Mouse (Mus musculus): ENCODE data around the gene Garem2. TPM values are rescaled to one million over a fixed set of nuclear protein-coding genes. Genes with fewer than 3 reads are reported as not detected.
A peak's percentile ranks its signal among the peaks of the same experiment; 100 is the strongest.

Garem2 gene
- total RNA-seq, 1 experiment from 2014 or later = not detected

DNA sequence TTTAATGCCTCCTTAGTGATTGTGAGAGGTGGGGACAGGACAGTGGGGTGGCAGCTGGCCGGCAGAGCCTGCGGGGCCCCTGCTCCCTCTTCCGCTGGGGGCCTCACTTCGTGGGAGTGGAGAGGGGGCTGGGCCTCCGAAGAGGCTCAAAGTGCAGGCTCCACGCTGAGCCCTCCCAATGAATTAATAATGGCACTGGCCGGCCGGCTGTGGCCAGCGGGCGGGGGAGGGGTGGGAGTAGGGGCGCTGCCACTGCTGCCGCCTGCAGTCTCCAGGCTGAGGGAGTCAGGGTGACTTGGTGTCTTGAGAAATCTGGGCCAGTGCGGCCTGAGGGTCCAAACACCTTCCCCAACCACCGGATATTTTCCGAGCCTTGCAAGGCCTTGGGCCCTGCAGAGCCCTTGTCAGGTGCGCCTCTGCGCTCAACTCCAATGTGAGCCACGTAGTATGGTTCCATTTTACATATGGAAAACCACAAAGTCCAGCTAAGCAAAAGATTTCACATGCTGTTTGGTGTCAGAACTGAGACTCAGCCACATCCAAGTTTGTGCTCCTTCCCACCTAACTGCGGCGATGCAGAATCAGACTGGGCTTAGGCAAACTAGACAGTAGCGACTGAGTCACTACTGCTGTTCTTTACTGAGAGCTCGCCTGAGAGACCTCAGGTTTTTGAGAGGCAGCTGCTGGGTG lies 5.6 kb downstream of the Garem2 start:
- ATAC-seq (ENCODE audit: extremely low read depth, insufficient number of reproducible peaks, low FRiP score, poor library complexity, severe bottlenecking) = no peak

DNA sequence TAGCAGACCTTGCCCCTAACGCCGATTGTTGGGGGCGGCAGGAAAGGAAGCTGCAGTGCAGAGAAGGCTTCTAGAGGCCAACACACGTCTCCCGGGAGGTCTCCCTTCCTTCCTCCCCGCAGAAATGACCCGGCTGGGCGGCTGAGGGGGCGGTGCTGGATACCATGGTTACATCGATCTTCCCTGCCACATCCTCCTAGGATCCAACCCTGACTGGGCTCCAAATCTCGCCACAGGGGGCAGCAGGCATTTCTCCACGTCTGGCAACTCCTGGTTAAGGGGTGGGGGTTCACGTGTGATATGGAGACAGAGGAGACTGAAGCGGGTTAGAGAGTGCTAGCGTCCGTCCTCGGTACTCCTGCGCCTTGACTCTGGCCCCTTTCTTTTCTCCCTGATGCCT lies 6.2 kb downstream of the Garem2 start:
- ATAC-seq (ENCODE audit: extremely low read depth, insufficient number of reproducible peaks, low FRiP score, poor library complexity, severe bottlenecking) = no peak

DNA sequence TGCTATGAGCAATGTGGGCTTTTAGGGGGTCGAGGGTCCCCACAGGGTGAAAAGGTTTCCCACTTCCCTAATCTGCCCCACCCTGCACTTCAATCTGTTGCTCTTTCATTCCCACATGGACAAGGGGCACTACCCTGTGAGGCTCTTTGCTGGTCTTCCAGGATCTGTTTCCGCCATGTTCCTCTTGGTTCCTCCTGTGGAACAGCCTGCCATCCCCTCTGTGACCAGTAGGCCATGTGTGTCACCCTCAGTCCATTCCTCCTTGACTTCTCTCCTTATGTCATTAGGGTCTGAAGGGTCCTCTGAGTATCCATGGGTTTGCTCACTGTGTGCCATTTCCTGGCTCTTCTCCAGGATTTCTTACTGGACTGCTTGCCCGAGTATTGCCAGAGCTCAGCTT lies 6.8 kb downstream of the Garem2 start:
- no peak for ATAC-seq (ENCODE audit: extremely low read depth, insufficient number of reproducible peaks, low FRiP score, poor library complexity, severe bottlenecking)

DNA sequence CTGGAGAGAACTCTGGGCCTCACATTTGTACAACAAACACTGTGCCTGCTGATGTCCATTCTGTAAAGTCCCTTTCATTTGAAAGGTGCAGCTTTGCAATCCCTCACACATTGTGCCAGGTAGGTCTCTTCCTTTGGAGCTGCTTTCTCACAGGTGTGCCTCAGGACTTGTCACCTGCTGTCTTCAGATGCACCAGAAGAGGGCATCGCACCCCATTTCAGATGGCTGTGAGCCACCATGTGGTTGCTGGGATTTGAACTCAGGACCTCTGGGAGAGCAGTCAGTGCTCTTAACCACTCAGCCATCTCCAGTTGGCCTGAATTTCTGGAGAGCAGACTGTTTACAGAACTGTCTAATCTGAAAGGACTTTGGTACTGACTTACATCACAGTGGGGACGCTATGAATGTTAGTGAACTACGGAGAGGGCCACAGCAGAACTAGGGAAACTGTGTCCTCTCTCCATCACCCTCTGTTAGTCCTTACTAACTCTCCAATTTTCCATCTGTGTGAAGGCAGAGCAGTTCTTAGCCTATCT lies 7.6 kb downstream of the Garem2 start:
- no peak for ATAC-seq (ENCODE audit: extremely low read depth, insufficient number of reproducible peaks, low FRiP score, poor library complexity, severe bottlenecking)

DNA sequence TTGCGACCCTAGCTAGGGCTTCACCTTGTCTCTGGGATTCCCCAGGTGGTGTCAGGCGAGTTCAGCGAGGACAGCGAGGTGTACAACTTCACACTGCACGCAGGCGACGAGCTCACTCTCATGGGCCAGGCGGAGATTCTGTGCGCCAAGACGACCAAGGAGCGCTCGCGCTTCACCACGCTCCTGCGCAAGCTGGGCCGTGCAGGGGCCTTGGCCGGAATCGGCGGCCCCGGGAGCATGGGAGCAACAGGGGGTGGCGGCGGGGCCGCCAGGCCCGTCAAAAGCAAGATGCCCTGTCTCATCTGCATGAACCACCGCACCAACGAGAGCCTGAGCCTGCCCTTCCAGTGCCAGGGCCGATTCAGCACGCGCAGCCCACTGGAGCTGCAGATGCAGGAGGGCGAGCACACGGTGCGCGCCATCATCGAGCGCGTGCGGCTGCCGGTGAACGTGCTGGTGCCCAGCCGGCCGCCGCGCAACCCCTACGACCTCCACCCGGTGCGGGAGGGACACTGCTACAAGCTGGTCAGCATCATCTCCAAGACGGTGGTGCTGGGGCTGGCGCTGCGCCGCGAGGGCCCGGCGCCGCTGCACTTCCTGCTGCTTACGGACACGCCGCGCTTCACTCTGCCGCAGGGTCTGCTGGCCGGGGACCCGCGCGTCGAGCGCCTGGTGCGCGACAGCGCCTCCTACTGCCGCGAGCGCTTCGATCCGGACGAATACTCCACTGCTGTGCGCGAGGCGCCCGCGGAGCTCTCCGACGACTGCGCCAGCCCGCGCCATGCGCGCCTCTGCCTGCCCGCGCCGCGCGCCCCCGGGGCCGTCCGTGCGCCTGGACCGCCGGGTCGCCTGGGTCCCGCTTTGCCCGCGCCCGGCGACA lies 9.2 kb downstream of the Garem2 start:
- ATAC-seq (ENCODE audit: extremely low read depth, insufficient number of reproducible peaks, low FRiP score, poor library complexity, severe bottlenecking) = no peak

DNA sequence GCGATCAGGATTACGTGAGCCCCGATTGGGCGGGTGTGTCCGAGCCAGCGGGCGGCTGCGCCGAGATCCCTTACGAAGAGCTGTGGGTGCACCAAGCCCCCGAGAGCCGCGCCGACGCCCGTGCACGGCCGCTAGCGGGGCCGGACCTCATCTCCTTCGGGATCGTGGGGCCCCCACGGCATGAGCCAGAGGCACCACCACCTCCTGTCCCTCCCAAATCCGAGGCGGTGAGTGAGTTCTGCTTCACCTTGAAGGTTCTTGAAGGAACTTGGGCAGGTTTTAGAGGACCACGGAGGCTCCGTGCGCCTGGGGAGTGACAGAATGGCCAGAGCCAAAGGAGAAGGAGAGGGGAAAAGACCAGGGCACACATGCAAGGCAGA lies 9.8 kb downstream of the Garem2 start:
- no peak for ATAC-seq (ENCODE audit: extremely low read depth, insufficient number of reproducible peaks, low FRiP score, poor library complexity, severe bottlenecking)

DNA sequence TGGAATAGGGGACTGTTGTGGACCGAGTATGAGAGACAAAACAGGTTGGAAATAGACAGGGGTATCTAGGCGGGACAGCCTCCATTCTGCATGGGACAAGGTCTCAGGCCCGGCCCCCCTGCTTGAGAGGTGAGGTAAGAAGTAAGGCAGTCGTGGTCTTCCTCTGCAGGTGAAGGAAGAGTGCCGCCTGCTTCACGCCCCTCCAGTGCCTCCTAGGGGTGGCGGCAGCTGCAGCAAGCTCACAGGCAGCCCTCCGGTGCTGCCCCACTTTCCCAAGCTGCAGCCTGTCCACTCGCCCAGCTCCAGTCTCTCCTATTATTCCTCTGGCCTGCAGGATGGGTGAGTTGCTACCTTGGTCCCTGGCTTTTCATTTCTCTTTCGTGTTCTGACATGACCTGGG lies 10.8 kb downstream of the Garem2 start:
- ATAC-seq (ENCODE audit: extremely low read depth, insufficient number of reproducible peaks, low FRiP score, poor library complexity, severe bottlenecking) = no peak

DNA sequence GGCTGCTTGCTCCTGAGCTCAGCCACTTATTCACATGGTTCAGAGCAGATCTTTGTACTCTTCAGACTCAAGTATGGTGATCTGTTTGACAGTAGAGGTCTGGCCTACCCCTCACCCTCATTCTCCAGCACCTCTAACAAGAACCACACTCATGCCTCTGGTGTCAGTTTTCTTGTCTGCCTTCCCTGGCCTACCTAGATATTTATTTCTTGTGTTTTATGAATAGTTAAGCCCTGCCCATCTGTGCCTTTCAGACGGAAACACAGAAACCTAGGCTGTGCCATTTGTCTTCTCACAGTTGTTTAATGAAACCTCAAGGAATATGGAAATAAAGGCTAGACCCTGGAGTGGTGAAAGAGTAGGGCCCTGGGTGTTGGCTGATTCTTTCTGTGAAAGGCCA lies 13.1 kb downstream of the Garem2 start:
- ATAC-seq (ENCODE audit: extremely low read depth, insufficient number of reproducible peaks, low FRiP score, poor library complexity, severe bottlenecking) = no peak

DNA sequence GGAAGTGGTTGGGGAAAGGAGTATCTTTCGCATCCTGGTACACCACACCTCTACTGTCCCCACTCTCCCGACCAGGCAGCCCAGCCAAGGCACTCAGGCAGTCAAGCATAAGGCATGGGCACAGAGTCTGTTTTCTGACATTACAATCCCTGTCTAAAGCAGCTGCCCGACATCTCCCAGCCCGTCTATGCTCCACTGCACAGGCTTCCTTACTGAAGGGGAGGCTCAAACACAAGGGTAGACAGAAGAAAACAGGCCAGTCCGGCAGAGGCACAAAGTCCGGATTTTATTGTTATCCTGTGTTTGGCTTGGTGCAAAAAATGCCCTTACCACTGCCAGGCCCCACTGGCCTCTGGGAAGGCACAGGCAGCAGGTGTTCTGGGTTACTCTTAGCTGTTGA lies 14.2 kb downstream of the Garem2 start:
- ATAC-seq (ENCODE audit: extremely low read depth, insufficient number of reproducible peaks, low FRiP score, poor library complexity, severe bottlenecking) = no peak

DNA sequence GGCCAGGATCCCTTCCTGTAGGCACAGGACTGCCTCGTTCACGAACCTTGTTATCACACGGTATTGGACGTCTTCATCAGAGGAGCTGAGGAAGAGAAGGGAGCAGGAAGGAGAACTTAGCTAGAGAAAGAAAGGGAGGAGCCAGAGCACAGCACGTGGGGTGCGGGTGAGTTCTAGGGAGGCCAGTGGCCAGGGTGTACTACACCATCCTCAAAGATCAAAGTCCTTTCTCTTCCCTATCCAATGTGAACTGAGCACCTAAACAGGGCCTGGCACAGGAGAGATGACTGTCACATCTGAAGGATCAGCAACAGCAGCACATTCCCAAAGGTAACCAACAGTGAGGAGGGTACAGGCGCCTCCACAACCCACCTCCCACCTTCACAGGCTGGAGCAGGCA lies 15.1 kb downstream of the Garem2 start:
- ATAC-seq (ENCODE audit: extremely low read depth, insufficient number of reproducible peaks, low FRiP score, poor library complexity, severe bottlenecking) = no peak

DNA sequence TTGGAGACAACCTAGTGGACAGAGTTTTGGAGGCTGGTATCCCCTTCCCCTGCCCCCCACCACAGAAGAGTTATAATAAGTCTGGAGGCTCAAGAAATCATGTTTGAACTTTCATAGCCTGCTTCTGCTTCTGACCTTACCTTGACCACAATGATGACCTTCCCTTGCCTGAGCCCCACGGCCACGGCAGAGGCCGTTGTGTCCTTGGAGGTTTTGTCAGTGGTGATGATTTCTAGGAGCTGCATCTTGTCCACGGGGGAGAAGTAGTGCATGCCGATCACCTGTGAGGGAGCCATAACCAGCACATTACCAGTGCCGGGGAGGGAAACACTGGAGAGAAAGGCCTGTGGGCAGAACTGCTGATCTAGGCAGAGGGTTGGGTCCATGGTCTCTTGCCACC lies 17.5 kb downstream of the Garem2 start:
- no peak for ATAC-seq (ENCODE audit: extremely low read depth, insufficient number of reproducible peaks, low FRiP score, poor library complexity, severe bottlenecking)

DNA sequence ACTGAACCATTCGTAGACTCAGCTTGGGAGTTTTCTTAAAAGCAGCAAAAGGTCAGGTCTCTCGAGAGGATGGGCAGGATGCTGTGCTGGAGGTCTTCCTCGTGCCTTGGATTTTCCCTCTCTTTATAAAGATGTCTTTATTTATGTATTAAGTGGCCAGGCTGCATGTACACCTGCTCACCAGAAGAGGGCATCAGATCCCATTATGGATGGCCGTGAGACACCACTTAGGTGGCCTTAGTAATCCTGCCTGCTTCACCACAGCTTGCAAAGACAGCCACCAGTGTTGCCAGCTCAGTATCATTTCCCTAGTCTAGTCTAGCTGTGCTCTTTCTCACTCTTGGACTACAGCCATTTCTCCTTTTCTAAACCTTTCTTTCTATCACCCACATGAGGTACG lies 20.6 kb downstream of the Garem2 start:
- ATAC-seq (ENCODE audit: extremely low read depth, insufficient number of reproducible peaks, low FRiP score, poor library complexity, severe bottlenecking) = 0 out of 2 replicates have a peak, but pooled peaks have one; percentile 32

DNA sequence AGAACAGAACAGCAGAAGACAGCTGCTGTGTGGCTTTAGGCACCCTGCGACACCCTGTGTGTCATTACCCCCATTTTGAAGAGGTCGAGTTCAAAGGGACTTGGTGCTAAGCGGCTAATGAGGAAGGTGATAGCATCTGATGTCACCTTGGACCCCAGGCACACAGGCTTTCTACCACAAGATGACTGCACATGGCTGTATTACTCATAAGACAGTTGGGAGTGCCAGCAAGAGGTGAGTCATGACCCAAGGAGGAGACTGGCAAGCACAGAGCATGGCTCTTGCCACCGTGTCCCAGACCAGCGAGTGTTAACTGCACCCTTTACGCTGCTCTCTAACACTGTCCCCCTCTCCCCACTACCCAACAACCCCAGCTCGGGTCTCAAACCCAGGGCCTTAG lies 21.8 kb downstream of the Garem2 start:
- no peak for ATAC-seq (ENCODE audit: extremely low read depth, insufficient number of reproducible peaks, low FRiP score, poor library complexity, severe bottlenecking)

DNA sequence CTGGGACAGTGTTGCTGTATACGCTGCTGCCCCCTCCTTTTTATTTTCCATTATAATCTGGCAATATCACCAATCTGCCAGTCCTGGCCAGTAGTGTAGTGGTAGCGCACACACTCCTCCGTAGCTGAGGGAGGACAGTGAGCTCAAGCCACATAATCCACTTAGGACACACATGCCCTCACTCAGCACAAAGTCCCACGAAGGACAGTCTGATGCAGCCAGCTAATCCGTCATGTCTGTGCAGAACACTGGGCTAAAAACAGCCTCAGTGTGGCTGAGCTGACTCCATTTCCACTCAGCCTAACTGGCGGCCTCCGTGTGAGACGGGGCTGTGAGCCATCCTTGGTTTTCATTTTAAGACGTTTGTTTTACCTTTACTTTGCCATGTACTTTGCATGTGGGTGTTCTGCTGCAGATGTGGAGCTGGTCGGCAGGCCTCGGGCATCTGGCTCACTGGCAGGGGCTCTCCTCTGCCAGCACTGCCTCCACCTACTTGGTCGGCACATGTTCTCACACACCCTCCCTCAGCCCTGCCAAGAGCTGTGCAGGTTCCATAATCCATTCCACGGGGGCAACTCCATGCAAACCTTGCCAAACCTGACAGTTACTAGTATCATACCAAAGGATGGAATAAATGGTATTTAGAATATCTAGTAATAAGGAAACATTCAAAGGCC lies 23.1 kb downstream of the Garem2 start:
- ATAC-seq (ENCODE audit: extremely low read depth, insufficient number of reproducible peaks, low FRiP score, poor library complexity, severe bottlenecking) = no peak

DNA sequence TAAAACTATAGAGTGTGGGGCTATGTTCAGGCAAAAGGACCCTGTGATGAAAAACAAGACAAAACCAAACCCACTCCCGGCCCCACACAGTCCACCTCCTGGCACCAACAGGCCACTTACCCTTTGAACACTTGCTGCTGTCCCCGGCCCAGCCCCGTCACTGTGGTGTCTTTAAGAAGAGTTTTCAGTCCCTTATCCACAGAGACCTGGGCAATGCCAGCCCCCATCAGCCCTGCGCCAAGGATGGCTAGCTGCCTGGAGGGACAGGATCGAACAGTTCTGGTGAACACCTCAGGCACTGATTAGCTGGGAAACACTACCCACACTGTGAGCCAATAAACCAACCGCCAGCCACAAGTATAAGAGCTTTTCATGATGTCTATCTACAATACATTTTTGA lies 23.7 kb downstream of the Garem2 start:
- ATAC-seq (ENCODE audit: extremely low read depth, insufficient number of reproducible peaks, low FRiP score, poor library complexity, severe bottlenecking) = no peak

DNA sequence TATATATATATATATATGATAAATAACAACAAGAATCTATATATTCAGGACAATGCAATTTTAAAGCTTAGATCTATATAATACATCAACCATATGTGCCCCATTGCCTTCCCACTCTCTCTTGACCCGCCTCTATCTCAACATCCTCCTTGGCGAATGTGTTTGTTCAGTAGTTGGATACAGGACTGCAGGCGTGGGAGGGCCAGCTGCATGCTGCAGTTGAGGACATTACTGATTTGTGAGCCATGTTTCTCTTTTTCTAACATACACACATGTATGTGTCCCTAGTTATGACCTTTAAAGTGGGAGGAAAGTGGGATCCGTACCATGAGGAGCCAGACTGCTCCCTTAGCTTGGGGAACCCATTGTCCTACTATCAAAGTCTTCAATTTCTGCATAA lies 26.3 kb downstream of the Garem2 start:
- ATAC-seq (ENCODE audit: extremely low read depth, insufficient number of reproducible peaks, low FRiP score, poor library complexity, severe bottlenecking) = no peak

DNA sequence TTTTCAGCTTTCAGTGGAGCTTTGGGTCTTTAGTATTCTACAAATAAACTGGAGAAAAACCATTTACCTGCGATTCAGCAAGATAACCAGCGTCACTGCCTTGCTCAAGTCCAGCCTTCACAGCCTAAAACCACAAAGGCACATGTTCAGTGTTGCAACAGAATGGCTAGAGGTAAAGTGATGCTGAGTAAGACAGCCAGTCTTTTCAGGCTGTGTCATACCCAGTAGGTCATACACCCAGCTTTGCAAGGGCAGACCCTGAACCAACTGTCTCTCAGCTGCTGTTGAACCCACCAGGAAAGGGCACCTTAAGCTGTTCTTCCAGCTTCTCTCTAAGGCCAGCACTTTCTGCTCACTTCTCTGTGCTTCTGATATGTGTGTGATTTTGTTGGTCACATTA lies 27.2 kb downstream of the Garem2 start:
- ATAC-seq (ENCODE audit: extremely low read depth, insufficient number of reproducible peaks, low FRiP score, poor library complexity, severe bottlenecking) = peak; percentile 36; the same call in 1 of the 2 replicates

DNA sequence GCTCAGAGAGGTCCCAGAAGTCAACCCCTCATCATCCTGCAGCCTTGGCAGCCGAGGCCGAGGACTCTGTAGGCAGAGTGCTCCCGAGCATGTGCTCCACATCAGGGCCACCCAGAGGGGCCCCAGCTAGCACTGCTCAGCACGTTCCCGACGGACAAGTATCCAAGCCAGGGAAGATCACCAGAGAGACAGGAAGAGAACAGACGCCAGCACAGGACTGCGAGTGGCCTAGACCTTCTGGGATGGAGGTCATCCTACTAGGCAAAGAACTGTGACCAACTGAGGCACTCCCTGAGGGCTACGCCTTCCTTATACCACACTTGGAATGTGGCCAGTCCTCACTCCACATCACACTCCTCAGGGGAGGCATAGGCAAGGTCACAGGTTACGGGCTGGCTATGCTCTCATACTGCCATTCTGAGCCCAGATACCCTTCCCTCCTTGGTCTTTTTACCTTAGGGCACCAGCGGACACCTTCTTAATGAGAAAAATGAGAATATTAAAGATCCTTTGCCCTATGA lies 30.8 kb downstream of the Garem2 start:
- no peak for ATAC-seq (ENCODE audit: extremely low read depth, insufficient number of reproducible peaks, low FRiP score, poor library complexity, severe bottlenecking)

DNA sequence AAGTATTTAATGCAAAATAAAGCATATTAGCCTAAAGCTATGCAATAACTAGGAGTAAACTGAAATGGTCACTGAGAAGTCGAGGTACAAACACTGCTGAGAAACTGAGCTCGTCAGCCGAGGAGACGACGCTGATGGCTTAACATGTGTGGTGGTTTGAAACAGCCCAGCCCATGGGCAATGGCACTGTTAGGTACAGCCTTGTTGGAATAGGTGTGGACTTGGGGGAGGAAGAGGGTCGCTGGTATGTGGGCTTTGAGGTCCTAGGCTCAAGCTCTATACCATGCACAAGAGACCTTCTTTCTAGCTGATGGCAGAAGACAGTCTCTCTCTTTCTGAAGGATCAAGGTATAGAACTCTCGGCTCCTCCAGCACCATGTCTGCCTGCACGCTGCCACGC lies 32.3 kb downstream of the Garem2 start:
- ATAC-seq (ENCODE audit: extremely low read depth, insufficient number of reproducible peaks, low FRiP score, poor library complexity, severe bottlenecking) = no peak
